Mouse (Mus musculus) kidney, embryonic 16.5 days (tissue): ENCODE data around the gene Hoxd3. TPM values are rescaled to one million over a fixed set of nuclear protein-coding genes. Genes with fewer than 3 reads are reported as not detected.

Experiments
- ATAC-seq: fragments of 200-750 bp; cut with Nextera tagmentation; 2 replicates; pipeline ENCODE4 v1.8.0; 2017; ENCODE audit warnings: moderate TSS enrichment; ENCODE audit not compliant: low FRiP score, low TSS enrichment
- H3K27ac ChIP-seq: fragments of 300-500 bp; sonication (generic); 2 replicates; pipeline ENCODE4 v1.5.1; 2014; ENCODE audit warnings: low read length
- H3K27me3 ChIP-seq: fragments of 300-500 bp; sonication (generic); 2 replicates; pipeline ENCODE4 v1.6.1; 2014; ENCODE audit warnings: low read length, control low read depth, mixed read lengths; ENCODE audit not compliant: insufficient read depth
- H3K36me3 ChIP-seq: fragments of 300-500 bp; sonication (generic); 2 replicates; pipeline ENCODE4 v1.6.1; 2014; ENCODE audit warnings: low read length, control low read depth, mixed read lengths; ENCODE audit not compliant: insufficient read depth
- H3K4me1 ChIP-seq: fragments of 300-500 bp; sonication (generic); 2 replicates; pipeline ENCODE4 v1.6.1; 2014; ENCODE audit warnings: low read length, control low read depth, mixed read lengths; ENCODE audit not compliant: insufficient read depth
- H3K4me2 ChIP-seq: fragments of 300-500 bp; sonication (generic); replicated peaks from 2 replicates; pipeline ENCODE4 v1.6.1; 2014; ENCODE audit warnings: low read depth, low read length
- H3K4me3 ChIP-seq: fragments of 300-500 bp; sonication (generic); 2 replicates; pipeline ENCODE4 v1.5.1; 2014; ENCODE audit warnings: mild to moderate bottlenecking, low read length
- H3K9ac ChIP-seq: fragments of 300-500 bp; sonication (generic); replicated peaks from 2 replicates; pipeline ENCODE4 v1.6.1; 2014; ENCODE audit warnings: low read length
- H3K9me3 ChIP-seq: fragments of 300-500 bp; sonication (generic); 2 replicates; pipeline ENCODE4 v1.6.1; 2016; ENCODE audit warnings: low read length, control low read depth
- WGBS: fragments of 180-500 bp; shearing (Covaris S2); extraction: QIAGEN DNeasy Blood & Tissue Kit; methylation state at CpG from one replicate; pipeline ENCODE4 v1.1.7; 2014; 5-methylcytosine and 5-hydroxymethylcytosine counted together
- polyA plus RNA-seq: library from polyadenylated mRNA; unstranded; fragments of >200 nt; fragmentation: Nextera tagmentation; extraction: Ambion mirVana; gene quantifications from 2 replicates; pipeline ENCODE4 v1.2.1, GENCODE M21; 2015

The Hoxd3 gene
- polyA plus RNA-seq, 1 experiment from 2014 or later = 15.4 TPM

DNA sequence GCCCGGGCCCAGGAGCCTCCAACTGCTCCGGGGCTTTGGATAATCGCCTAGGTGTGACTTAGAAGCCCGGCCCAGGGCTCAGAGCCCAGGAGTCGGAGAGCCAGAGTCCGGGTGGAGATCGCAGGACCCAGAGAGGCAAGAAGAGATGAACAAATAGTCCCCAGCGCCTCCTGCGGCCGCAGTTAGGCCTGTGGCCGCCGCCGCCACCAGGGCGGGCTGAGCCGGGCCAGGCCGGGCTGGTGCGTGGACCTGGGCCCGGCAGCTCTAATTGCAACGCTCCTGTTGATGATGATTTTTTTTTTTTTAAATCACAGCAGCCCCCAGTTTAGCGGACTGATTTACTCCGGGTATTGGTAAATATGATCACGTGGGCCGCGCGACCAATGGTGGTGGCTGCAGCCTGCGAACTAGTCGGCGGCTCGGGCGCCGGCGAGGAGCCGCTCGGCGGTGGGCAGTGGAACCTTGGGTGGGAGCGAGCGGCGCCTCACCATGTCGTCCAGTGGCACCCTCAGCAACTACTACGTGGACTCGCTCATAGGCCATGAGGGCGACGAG, 14.1 kb upstream of the Hoxd3 start, which contains the start of gene Hoxd9:
Gene Hoxd9 (plus strand): TSS at position 161 of the 555 bp plus-strand sequence.
- WGBS = under 1% methylated on average over 43 of the region's 43 CpGs
- Histone ChIP-seq H3K27ac (peak within 1 kb of the TSS; percentile 99), H3K36me3 (no peaks in the 10 kb centered on the region; the same call in 1 of the 2 replicates), H3K4me1 (peaks cover 47% of the 10 kb centered on the region), H3K4me3 (peak within 1 kb of the TSS; percentile 82), H3K27me3 (no peaks in the 10 kb centered on the region), H3K4me2 (peak within 1 kb of the TSS; percentile 80), H3K9ac (peak within 1 kb of the TSS; percentile 99), H3K9me3 (no peaks in the 10 kb centered on the region)
- peak; percentile 64 for ATAC-seq

- H3K4me3 ChIP-seq = peak overlapping the region; percentile 82
- peak; percentile 18 for ATAC-seq
- no peaks in the 10 kb centered on the region for H3K9me3 ChIP-seq
- no peaks in the 10 kb centered on the region for H3K36me3 ChIP-seq
- H3K27ac ChIP-seq = peak overlapping the region; percentile 99
- H3K4me2 ChIP-seq = peak overlapping the region; percentile 80
- WGBS = under 1% methylated on average over 63 of the region's 86 CpGs
- H3K9ac ChIP-seq = peak overlapping the region; percentile 99
- peaks cover 47% of the 10 kb centered on the region for H3K4me1 ChIP-seq
- H3K27me3 ChIP-seq = no peaks in the 10 kb centered on the region
Measured at GRCm38 (mm10) chr2:74698201-74699052, 13.3 kb upstream of the Hoxd3 start.

DNA sequence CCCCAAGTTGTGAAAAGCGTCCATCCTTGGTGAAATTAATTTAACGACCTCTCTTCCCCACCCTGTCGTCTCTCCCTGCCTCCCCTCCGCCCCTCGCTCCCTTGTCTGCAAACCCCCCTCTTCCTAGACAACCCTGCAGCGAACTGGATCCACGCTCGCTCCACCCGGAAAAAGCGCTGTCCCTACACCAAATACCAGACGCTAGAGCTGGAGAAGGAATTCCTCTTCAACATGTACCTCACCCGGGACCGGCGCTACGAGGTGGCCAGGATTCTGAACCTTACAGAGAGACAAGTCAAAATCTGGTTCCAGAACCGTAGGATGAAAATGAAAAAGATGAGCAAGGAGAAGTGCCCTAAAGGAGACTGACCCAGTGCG, 12.7 kb upstream of the Hoxd3 start:
- peak overlapping the region; percentile 99 for H3K27ac ChIP-seq
- ATAC-seq = no peak
- peak overlapping the region; percentile 99 for H3K9ac ChIP-seq
- peak overlapping the region; percentile 82 for H3K4me3 ChIP-seq
- H3K9me3 ChIP-seq = no peaks in the 10 kb centered on the region
- peaks cover 50% of the 10 kb centered on the region for H3K4me1 ChIP-seq
- whole genome bisulfite sequencing = 2% methylated on average over 17 of the region's 17 CpGs
- no peaks in the 10 kb centered on the region for H3K36me3 ChIP-seq
- H3K27me3 ChIP-seq = no peaks in the 10 kb centered on the region
- peak overlapping the region; percentile 80 for H3K4me2 ChIP-seq

DNA sequence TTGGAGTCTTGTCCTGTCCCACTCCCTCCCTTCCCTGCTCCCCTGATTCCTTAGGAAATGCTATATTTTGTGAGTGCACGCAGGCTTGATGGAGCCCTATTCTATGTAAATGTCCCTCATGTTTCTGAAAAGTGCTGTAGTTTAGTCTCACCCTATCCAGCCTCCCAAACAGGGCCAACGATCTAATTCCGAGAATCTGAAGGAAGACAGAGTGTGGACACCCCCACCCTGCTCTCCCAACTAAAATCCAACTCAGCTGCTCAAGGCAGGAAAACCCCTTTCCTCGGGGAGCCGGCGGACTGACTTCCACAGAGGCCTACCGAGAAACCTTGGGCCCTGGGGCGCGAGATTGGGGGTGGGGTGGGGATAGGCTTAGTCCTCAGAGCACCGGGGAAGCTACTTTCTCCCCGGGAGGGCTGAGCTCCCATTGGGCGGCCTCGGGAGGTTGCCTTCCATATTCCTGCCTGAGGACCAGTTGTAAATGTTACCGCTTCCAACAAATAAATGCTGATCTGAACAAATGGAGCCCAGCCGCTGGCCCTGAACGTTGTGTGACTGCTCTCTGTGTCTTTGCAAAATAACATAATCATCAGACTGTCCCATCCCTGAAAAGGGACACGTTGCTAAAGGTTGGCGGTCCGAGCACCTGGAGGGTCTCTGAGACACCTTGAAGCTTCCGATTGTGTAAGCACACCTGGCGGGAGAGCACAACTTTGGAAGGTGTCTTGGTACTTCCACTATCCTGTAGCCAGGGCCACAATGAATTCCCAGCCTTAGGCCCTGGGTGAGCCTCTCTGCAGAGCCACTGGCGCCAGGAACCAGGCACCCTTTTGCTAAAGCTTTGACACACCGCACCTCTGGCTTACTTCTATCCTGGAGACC, 11.8 kb upstream of the Hoxd3 start:
- WGBS = 11% methylated on average over 23 of the region's 23 CpGs

DNA sequence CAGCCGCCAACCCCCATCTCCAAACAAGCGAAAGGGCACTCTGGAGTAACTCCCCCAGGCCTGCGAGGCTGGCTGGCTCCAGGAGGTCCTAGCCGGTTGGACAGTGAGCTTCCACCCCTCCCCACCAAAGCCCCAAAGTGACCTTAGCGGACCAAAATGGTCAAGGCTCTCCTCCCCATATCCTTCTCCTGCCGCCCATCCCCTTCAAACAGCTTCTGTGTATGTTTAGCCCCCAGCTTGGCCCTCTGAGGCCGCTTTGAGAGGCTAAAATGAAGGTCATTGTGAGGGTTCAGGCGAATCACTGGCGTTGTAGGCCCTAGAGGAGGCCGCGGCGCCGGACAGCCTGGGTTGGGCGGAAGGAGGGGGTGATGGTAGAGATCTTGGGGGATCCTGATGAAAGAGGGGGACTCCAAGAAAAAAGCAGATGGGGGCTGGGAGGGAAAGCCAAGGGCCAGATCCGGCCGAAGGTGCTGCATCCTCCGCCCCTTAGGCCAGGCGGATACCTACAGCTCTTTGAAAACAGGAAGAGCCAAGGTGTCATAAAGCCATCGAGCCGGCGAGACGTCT, 11.1 kb upstream of the Hoxd3 start:
- no peaks in the 10 kb centered on the region for H3K27me3 ChIP-seq
- H3K27ac ChIP-seq = peak overlapping the region; percentile 99
- H3K9me3 ChIP-seq = no peaks in the 10 kb centered on the region
- WGBS = 9% methylated on average over 22 of the region's 22 CpGs
- ATAC-seq = 0 out of 2 replicates have a peak, but pooled peaks have one; percentile 5
- H3K4me1 ChIP-seq = peaks cover 43% of the 10 kb centered on the region
- H3K9ac ChIP-seq = peak overlapping the region; percentile 99
- H3K4me2 ChIP-seq = peak overlapping the region; percentile 80
- H3K36me3 ChIP-seq = no peaks in the 10 kb centered on the region
- peak overlapping the region; percentile 82 for H3K4me3 ChIP-seq

More for the DNA sequence above, 11.8 kb upstream of the Hoxd3 start:
- H3K4me2 ChIP-seq = peak overlapping the region; percentile 80
- no peaks in the 10 kb centered on the region for H3K9me3 ChIP-seq
- H3K36me3 ChIP-seq = no peaks in the 10 kb centered on the region
- no peak for ATAC-seq
- H3K9ac ChIP-seq = peak overlapping the region; percentile 99
- peaks cover 49% of the 10 kb centered on the region for H3K4me1 ChIP-seq
- peak overlapping the region; percentile 99 for H3K27ac ChIP-seq
- H3K27me3 ChIP-seq = no peaks in the 10 kb centered on the region
- H3K4me3 ChIP-seq = peak overlapping the region; percentile 82

- Histone ChIP-seq H3K9me3 (no peaks in the 10 kb centered on the region), H3K27me3 (no peaks in the 10 kb centered on the region), H3K36me3 (no peaks in the 10 kb centered on the region), H3K4me3 (peak overlapping the region; percentile 17), H3K4me1 (peaks cover 27% of the 10 kb centered on the region; the same call in 1 of the 2 replicates), H3K4me2 (peak overlapping the region; percentile 72), H3K27ac (peak overlapping the region; percentile 80), H3K9ac (peak overlapping the region; percentile 53; the same call in 1 of the 2 replicates)
- WGBS = 14% methylated on average over 17 of the region's 17 CpGs
- no peak for ATAC-seq
Measured at GRCm38 (mm10) chr2:74701949-74702819, 9.5 kb upstream of the Hoxd3 start.

DNA sequence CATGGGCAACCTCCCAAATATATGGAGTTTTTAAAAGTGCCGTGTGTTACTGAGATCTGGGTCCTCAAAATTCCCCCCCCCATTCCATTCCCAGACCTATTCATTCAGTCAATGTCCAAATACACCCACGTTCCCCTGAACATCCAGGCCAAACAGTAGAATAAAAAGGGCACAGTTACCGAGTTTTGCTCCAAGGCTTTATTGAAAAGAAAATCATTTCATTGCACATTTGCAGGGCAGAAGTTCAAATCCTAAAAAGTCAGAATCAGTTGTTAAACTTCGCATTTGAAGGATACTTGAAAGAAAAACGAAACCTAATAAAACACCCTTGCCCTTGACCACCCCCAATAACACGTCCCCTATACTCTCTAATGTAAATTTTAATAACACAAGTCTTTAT, 8.9 kb upstream of the Hoxd3 start:
- WGBS = 38% methylated on average over 6 of the region's 6 CpGs
- peak overlapping the region; percentile 8 for H3K4me3 ChIP-seq

GRCm38 (mm10) chr2:74703317-74703716, 8.4 kb upstream of the Hoxd3 start:
- peaks cover 33% of the 10 kb centered on the region; the same call in 1 of the 2 replicates for H3K4me1 ChIP-seq
- peak overlapping the region; percentile 72 for H3K4me2 ChIP-seq
- 19% methylated on average over 10 of the region's 10 CpGs for WGBS
- H3K27ac ChIP-seq = peak overlapping the region; percentile 100
- peak overlapping the region; percentile 99 for H3K9ac ChIP-seq
- H3K9me3 ChIP-seq = no peaks in the 10 kb centered on the region
- no peak for ATAC-seq
- H3K36me3 ChIP-seq = no peaks in the 10 kb centered on the region
- H3K27me3 ChIP-seq = no peaks in the 10 kb centered on the region
- H3K4me3 ChIP-seq = peak overlapping the region; percentile 78

More for the DNA sequence above, 8.9 kb upstream of the Hoxd3 start:
- no peaks in the 10 kb centered on the region for H3K9me3 ChIP-seq
- H3K27me3 ChIP-seq = no peaks in the 10 kb centered on the region
- no peaks in the 10 kb centered on the region for H3K36me3 ChIP-seq
- peaks cover 33% of the 10 kb centered on the region; the same call in 1 of the 2 replicates for H3K4me1 ChIP-seq
- ATAC-seq = no peak
- no peak overlapping the region; the same call in 1 of the 2 replicates for H3K9ac ChIP-seq
- peak overlapping the region; percentile 72 for H3K4me2 ChIP-seq
- peak overlapping the region; percentile 41; the same call in 1 of the 2 replicates for H3K27ac ChIP-seq
